ENCODE assay signal across 8 mouse cellular contexts in the genomic region with DNA sequence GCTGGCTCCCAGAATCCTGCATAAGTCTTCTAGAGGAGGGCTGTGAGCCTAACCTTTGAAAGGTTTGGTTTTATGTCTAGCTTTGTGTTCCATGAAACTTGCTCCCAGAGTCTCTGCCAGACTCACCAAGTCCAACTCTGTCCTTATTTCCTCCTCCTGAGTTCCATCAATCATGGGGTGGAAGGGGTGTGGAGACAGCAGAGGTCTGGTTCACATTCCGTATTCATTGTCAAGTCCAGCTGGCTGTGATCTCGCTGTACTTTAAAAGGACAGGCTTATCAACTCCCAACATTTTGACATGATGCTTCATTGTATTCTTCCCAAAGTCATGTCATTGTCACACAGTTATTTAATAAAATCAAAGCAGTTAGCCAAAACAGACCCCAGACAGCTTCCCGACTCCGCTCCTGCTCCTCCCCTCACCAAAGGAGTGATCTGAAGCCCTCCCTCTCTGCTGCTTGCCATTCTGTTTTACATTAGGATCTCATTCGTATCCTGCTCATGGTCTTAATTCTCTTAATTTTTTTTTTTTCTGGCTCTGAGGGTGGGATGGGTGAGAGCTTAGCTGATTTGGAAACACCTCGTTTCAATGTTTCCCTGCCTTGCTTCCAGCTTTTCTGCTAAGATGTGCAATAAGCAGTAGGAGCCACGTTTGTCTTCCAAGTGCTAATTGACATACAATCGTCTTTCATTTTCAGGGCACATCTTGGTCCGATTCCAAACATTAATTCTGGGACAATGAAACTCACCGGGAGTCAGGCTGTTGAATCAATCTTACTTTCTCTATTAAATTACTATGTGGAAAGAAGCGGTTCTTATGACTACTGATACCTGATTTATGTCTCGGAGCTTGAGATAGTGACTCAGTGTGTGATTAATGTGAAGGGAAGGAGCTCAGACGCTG.
A peak's percentile ranks its signal among the peaks of the same experiment; 100 is the strongest.
DNase-seq lines count a peak whose midpoint lies in the region; ATAC-seq and TF ChIP-seq lines count a peak whose summit lies in the region.

No protein-coding gene starts in this region.

- H3K4me3 ChIP-seq in kidney, embryonic 14.5 days (ENCODE audit: low read length), result no peak overlapping the region
- no peak overlapping the region for H3K4me3 ChIP-seq in hindbrain, postnatal 0 days (ENCODE audit: low read length)
- no peak overlapping the region for H3K4me3 ChIP-seq in thymus, adult 2 months (ENCODE audit: control insufficient read depth, insufficient read depth, low read length)

- H3K4me1 ChIP-seq in kidney, embryonic 14.5 days (ENCODE audit: control insufficient read depth, insufficient read depth, low read length), result peaks cover 12% of the 10 kb centered on the region
- peaks cover 18% of the 10 kb centered on the region for H3K4me1 ChIP-seq in hindbrain, postnatal 0 days (ENCODE audit: insufficient read depth, low read length)
- no peaks in the 10 kb centered on the region for H3K4me1 ChIP-seq in thymus, adult 2 months (replicated peaks; ENCODE audit: control insufficient read depth, insufficient read depth, low read length)

- no peak for ATAC-seq in cerebellum, adult (ENCODE audit: insufficient number of reproducible peaks, low FRiP score, low TSS enrichment)
- 0 out of 2 replicates have a peak, but pooled peaks have one; percentile 52 for ATAC-seq in kidney, embryonic 14.5 days (ENCODE audit: low FRiP score, low TSS enrichment)
- ATAC-seq in hindbrain, postnatal 0 days, result peak; percentile 27; the same call in 1 of the 2 replicates

- WGBS in kidney, embryonic 14.5 days, result 40% methylated on average over 13 of the region's 13 CpGs
- 21% methylated on average over 13 of the region's 13 CpGs for WGBS in hindbrain, postnatal 0 days
- 93% methylated on average over 13 of the region's 13 CpGs for WGBS in thymus, adult 2 months

- no peak for TF ChIP-seq POLR2A in thymus, adult 2 months (IDR thresholded peaks at IDR 0.05; ENCODE audit: control insufficient read depth, extremely low read depth, insufficient read depth, low read length, poor library complexity)

- no peak for TF ChIP-seq CTCF in hindbrain, postnatal 0 days (IDR thresholded peaks at IDR 0.05; ENCODE audit: low read depth)
- TF ChIP-seq CTCF in thymus, adult 2 months (IDR thresholded peaks at IDR 0.05; ENCODE audit: borderline replicate concordance, control insufficient read depth, extremely low read depth, insufficient read depth, low read length, poor library complexity), result no peak

- H3K27ac ChIP-seq in kidney, embryonic 14.5 days (ENCODE audit: low read depth, low read length), result no peak overlapping the region
- no peak overlapping the region for H3K27ac ChIP-seq in hindbrain, postnatal 0 days
- no peak overlapping the region for H3K27ac ChIP-seq in thymus, adult 2 months (ENCODE audit: control insufficient read depth, insufficient read depth, low read length)

- peak; percentile 69 to 78 for DNase-seq in cerebellum, postnatal 10 days
- DNase-seq in kidney, adult 8-10 months, result no peak
- DNase-seq in MN1 (ENCODE audit: low spot score), result peak; percentile 31
- peak; percentile 75 for DNase-seq in hindbrain, postnatal 0 days (ENCODE audit: low spot score)
- DNase-seq in thymus, adult 2 months, result no peak
- DNase-seq in left cerebral cortex, adult 8-10 months (ENCODE audit: low spot score in 2 of 2), result no peak

- no peak overlapping the region for H3K9ac ChIP-seq in kidney, embryonic 14.5 days (ENCODE audit: low read depth, low read length)
- H3K9ac ChIP-seq in hindbrain, postnatal 0 days (replicated peaks; ENCODE audit: low read length), result no peak overlapping the region

- H3K36me3 ChIP-seq in kidney, embryonic 14.5 days (ENCODE audit: control insufficient read depth, insufficient read depth, low read length), result no peaks in the 10 kb centered on the region
- no peaks in the 10 kb centered on the region for H3K36me3 ChIP-seq in hindbrain, postnatal 0 days (ENCODE audit: insufficient read depth, low read length)
- no peaks in the 10 kb centered on the region for H3K36me3 ChIP-seq in thymus, adult 2 months (ENCODE audit: control insufficient read depth, insufficient read depth, low read length)

- no peaks in the 10 kb centered on the region for H3K9me3 ChIP-seq in kidney, embryonic 14.5 days (ENCODE audit: control insufficient read depth, low read length)
- no peaks in the 10 kb centered on the region for H3K9me3 ChIP-seq in hindbrain, postnatal 0 days (ENCODE audit: low read length)

- no peak overlapping the region; the same call in 1 of the 2 replicates for H3K4me2 ChIP-seq in kidney, embryonic 14.5 days (replicated peaks; ENCODE audit: low read depth, low read length)
- H3K4me2 ChIP-seq in hindbrain, postnatal 0 days (ENCODE audit: low read depth, low read length), result peak overlapping the region; percentile 31

- H3K27me3 ChIP-seq in kidney, embryonic 14.5 days (ENCODE audit: control insufficient read depth, insufficient read depth, low read length), result no peaks in the 10 kb centered on the region
- H3K27me3 ChIP-seq in hindbrain, postnatal 0 days (ENCODE audit: insufficient read depth, low read length), result no peaks in the 10 kb centered on the region
- no peaks in the 10 kb centered on the region for H3K27me3 ChIP-seq in thymus, adult 2 months (ENCODE audit: control insufficient read depth, insufficient read depth, low read length)

Comparison
In these comparisons a context has a peak if more than half of its experiments do, and no peak if none do; other contexts are left out.
1. DNase-seq: peak in cerebellum, postnatal 10 days (2 of 2), MN1 (single experiment) and hindbrain, postnatal 0 days (single experiment); none in kidney, adult 8-10 months (0 of 2), thymus, adult 2 months (single experiment) and left cerebral cortex, adult 8-10 months (0 of 2).